Mouse (Mus musculus) neural tube, postnatal 0 days (tissue): Measurements from ENCODE around the gene Adig. TPM values are rescaled to one million over a fixed set of nuclear protein-coding genes. Genes with fewer than 3 reads are reported as not detected.

Source experiments
- polyA plus RNA-seq: library from polyadenylated mRNA; unstranded; fragments of >200 nt; fragmentation: Nextera tagmentation; extraction: Ambion mirVana; gene quantifications from 2 replicates; pipeline ENCODE4 v1.2.1, GENCODE M21; 2015

Adig gene
- polyA plus RNA-seq, result not detected in 2 replicates

GRCm38 (mm10) chr2:158501836-158502812, at the start of gene Adig:
Gene Adig (plus strand): TSS chr2:158502612.

GRCm38 (mm10) chr2:158512528-158512927, 10.1 kb downstream of the Adig start, which contains the start of gene Arhgap40:
Gene Arhgap40 (plus strand): TSS chr2:158512796.

Other genes with a start within 250 kb of the Adig start
- gene Bpi, start 244.5 kb upstream of the Adig start, polyA plus RNA-seq, result not detected in 2 replicates
- gene Lbp, start 196.1 kb upstream of the Adig start, polyA plus RNA-seq, result 10.2 and 15.3 TPM in 2 replicates
- 703 and 881 TPM in 2 replicates for gene Snhg11, start 127.0 kb upstream of the Adig start, polyA plus RNA-seq
- gene Ralgapb, start 92.8 kb upstream of the Adig start, polyA plus RNA-seq, result 23.3 and 27.1 TPM in 2 replicates
- gene Arhgap40, start 10.2 kb downstream of the Adig start, polyA plus RNA-seq, result 0.57 and 0.61 TPM in 2 replicates
- gene Slc32a1, start 108.2 kb downstream of the Adig start, polyA plus RNA-seq, result 18.8 and 21.0 TPM in 2 replicates
- 8.2 and 10.0 TPM in 2 replicates for gene Actr5, start 122.3 kb downstream of the Adig start, polyA plus RNA-seq
- gene Ppp1r16b, start 162.8 kb downstream of the Adig start, polyA plus RNA-seq, result 46.6 and 46.9 TPM in 2 replicates